Mouse (Mus musculus) stomach, embryonic 16.5 days (tissue): Measurements from ENCODE around the gene Fyb. TPM values are rescaled to one million over a fixed set of nuclear protein-coding genes. Genes with fewer than 3 reads are reported as not detected.
A peak's percentile ranks its signal among the peaks of the same experiment; 100 is the strongest.

Experiments used
- ATAC-seq: fragments of 200-750 bp; cut with Nextera tagmentation; 2 replicates; pipeline ENCODE4 v1.8.0; 2017; ENCODE audit warnings: moderate number of reproducible peaks, moderate TSS enrichment; ENCODE audit not compliant: insufficient read depth, low FRiP score
- H3K27ac ChIP-seq: fragments of 300-500 bp; sonication (generic); 2 replicates; pipeline ENCODE4 v1.5.1; 2014; ENCODE audit warnings: low read length
- H3K27me3 ChIP-seq: fragments of 300-500 bp; sonication (generic); 2 replicates; pipeline ENCODE4 v1.6.1; 2014; ENCODE audit warnings: low read length, control low read depth, mixed read lengths; ENCODE audit not compliant: control insufficient read depth, insufficient read depth
- H3K36me3 ChIP-seq: fragments of 300-500 bp; sonication (generic); 2 replicates; pipeline ENCODE4 v1.6.1; 2014; ENCODE audit warnings: low read length; ENCODE audit not compliant: control insufficient read depth, insufficient read depth
- H3K4me1 ChIP-seq: fragments of 300-500 bp; sonication (generic); 2 replicates; pipeline ENCODE4 v1.6.1; 2014; ENCODE audit warnings: low read length, control low read depth, mixed read lengths; ENCODE audit not compliant: control insufficient read depth, insufficient read depth
- H3K4me2 ChIP-seq: fragments of 300-500 bp; sonication (generic); 2 replicates; pipeline ENCODE4 v1.6.1; 2014; ENCODE audit warnings: low read depth, low read length, mixed read lengths
- H3K4me3 ChIP-seq: fragments of 300-500 bp; sonication (generic); replicated peaks from 2 replicates; pipeline ENCODE4 v1.5.1; 2014; ENCODE audit warnings: mild to moderate bottlenecking, low read length
- H3K9ac ChIP-seq: fragments of 300-500 bp; sonication (generic); 2 replicates; pipeline ENCODE4 v1.6.1; 2014; ENCODE audit warnings: low read length
- H3K9me3 ChIP-seq: fragments of 300-500 bp; sonication (generic); replicated peaks from 2 replicates; pipeline ENCODE4 v1.6.1; 2016; ENCODE audit warnings: low read length, control low read depth; ENCODE audit not compliant: control insufficient read depth
- WGBS: fragments of 180-500 bp; shearing (Covaris S2); extraction: QIAGEN DNeasy Blood & Tissue Kit; methylation state at CpG from one replicate; pipeline ENCODE4 v1.1.7; 2014; 5-methylcytosine and 5-hydroxymethylcytosine counted together
- polyA plus RNA-seq: library from polyadenylated mRNA; unstranded; fragments of >200 nt; fragmentation: Nextera tagmentation; extraction: Ambion mirVana; gene quantifications from 2 replicates; pipeline ENCODE4 v1.2.1, GENCODE M21; 2015

Fyb gene
- polyA plus RNA-seq, 1 experiment from 2014 or later = 13.8 TPM

GRCm38 (mm10) chr15:6556911-6557310 lies 34.3 kb downstream of the Fyb start:
- no peak overlapping the region for H3K9ac ChIP-seq
- 90% methylated on average over 6 of the region's 6 CpGs for WGBS
- H3K27ac ChIP-seq = no peak overlapping the region
- peaks cover 10% of the 10 kb centered on the region; the same call in 1 of the 2 replicates for H3K4me1 ChIP-seq
- H3K27me3 ChIP-seq = no peaks in the 10 kb centered on the region
- H3K36me3 ChIP-seq = no peaks in the 10 kb centered on the region
- H3K4me3 ChIP-seq = no peak overlapping the region
- ATAC-seq = no peak
- H3K9me3 ChIP-seq = no peaks in the 10 kb centered on the region
- no peak overlapping the region for H3K4me2 ChIP-seq

- no peak overlapping the region for H3K27ac ChIP-seq
- H3K36me3 ChIP-seq = no peaks in the 10 kb centered on the region
- H3K4me1 ChIP-seq = peaks cover 10% of the 10 kb centered on the region; the same call in 1 of the 2 replicates
- H3K9ac ChIP-seq = no peak overlapping the region
- no peaks in the 10 kb centered on the region for H3K27me3 ChIP-seq
- H3K9me3 ChIP-seq = no peaks in the 10 kb centered on the region
- no peak for ATAC-seq
- H3K4me2 ChIP-seq = no peak overlapping the region
- 77% methylated on average over 4 of the region's 4 CpGs for WGBS
- no peak overlapping the region for H3K4me3 ChIP-seq
Measured at GRCm38 (mm10) chr15:6557552-6557951, 34.9 kb downstream of the Fyb start.

DNA sequence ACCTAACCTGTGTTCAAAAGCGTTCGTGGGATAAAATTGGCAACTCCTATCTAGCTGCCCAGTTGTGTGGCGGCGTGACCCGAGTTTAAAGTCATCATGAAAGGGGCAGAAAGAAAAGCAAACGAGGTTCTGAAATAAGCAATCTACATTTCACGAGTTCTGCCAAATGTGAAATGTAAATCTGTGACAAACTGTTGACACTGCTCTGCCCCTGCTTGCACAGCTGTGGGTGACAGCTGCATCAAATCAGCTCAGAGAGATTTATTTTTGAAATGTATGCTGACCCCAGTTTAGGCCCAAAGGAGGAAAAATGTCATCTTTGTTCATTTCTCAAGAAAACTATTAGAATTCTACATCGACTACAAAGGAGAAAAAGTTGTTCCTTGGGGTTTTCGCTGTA lies 36.5 kb downstream of the Fyb start:
- WGBS = 22% methylated on average over 9 of the region's 9 CpGs
- Histone ChIP-seq H3K9ac (no peak overlapping the region), H3K9me3 (no peaks in the 10 kb centered on the region), H3K27ac (no peak overlapping the region), H3K4me3 (no peak overlapping the region), H3K27me3 (no peaks in the 10 kb centered on the region), H3K4me2 (no peak overlapping the region), H3K36me3 (no peaks in the 10 kb centered on the region), H3K4me1 (peaks cover 10% of the 10 kb centered on the region; the same call in 1 of the 2 replicates)
- ATAC-seq = no peak; the same call in 1 of the 2 replicates

DNA sequence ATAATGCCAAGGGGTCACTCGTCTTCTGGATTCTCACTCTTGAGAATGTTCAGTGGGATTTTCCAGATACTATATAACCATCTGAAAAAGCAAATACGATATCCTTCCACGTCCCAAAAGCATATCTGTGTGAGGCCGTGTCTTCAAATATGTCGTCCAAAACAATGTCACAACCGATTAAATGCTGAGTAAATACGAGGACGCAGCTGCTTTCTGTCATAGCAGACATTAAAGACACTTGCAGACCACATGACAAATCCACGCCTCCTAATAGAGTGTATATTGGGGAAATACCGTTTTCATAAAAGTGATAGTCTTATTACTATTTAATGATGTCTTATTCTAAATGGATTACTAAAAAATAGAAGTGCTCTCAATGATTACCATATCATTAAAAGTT lies 38.0 kb downstream of the Fyb start:
- peak overlapping the region; percentile 38 for H3K27ac ChIP-seq
- WGBS = 57% methylated on average over 10 of the region's 10 CpGs
- peaks cover 10% of the 10 kb centered on the region; the same call in 1 of the 2 replicates for H3K4me1 ChIP-seq
- no peaks in the 10 kb centered on the region for H3K36me3 ChIP-seq
- no peak overlapping the region for H3K9ac ChIP-seq
- H3K27me3 ChIP-seq = no peaks in the 10 kb centered on the region
- no peaks in the 10 kb centered on the region for H3K9me3 ChIP-seq
- no peak for ATAC-seq
- H3K4me3 ChIP-seq = no peak overlapping the region
- H3K4me2 ChIP-seq = no peak overlapping the region

DNA sequence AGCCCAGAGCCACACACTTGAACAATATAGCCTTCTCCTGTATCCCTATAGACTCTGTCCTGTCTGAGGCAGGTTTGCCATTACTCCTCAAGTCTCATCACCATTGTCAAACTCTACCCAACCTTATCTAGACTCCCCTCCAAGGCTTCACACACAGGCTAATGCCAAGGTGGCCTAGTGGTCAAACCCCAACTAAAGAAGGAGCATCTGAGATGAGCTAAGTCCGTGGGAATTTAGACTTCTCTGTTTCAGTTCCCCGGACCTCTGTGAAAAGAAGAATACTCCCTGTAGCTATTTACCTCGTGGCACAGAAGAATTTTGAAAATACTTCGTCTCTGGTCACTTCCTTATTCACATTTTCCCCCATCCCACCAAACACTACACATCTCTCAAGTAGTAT lies 39.5 kb downstream of the Fyb start:
- no peak overlapping the region for H3K4me2 ChIP-seq
- H3K4me1 ChIP-seq = peaks cover 10% of the 10 kb centered on the region; the same call in 1 of the 2 replicates
- H3K9ac ChIP-seq = no peak overlapping the region
- no peaks in the 10 kb centered on the region for H3K36me3 ChIP-seq
- no peaks in the 10 kb centered on the region for H3K27me3 ChIP-seq
- H3K27ac ChIP-seq = no peak overlapping the region
- H3K4me3 ChIP-seq = no peak overlapping the region
- 87% methylated on average over 4 of the region's 4 CpGs for WGBS
- H3K9me3 ChIP-seq = no peaks in the 10 kb centered on the region
- no peak for ATAC-seq

GRCm38 (mm10) chr15:6562629-6563028 lies 40.0 kb downstream of the Fyb start:
- H3K9ac ChIP-seq = no peak overlapping the region
- no peak overlapping the region for H3K27ac ChIP-seq
- no peak overlapping the region for H3K4me3 ChIP-seq
- peaks cover 10% of the 10 kb centered on the region; the same call in 1 of the 2 replicates for H3K4me1 ChIP-seq
- no peaks in the 10 kb centered on the region for H3K9me3 ChIP-seq
- no peaks in the 10 kb centered on the region for H3K36me3 ChIP-seq
- H3K27me3 ChIP-seq = no peaks in the 10 kb centered on the region
- WGBS = 83% methylated on average over 2 of the region's 2 CpGs
- no peak overlapping the region for H3K4me2 ChIP-seq
- no peak for ATAC-seq

GRCm38 (mm10) chr15:6564977-6565421 lies 42.3 kb downstream of the Fyb start:
- H3K9me3 ChIP-seq = no peaks in the 10 kb centered on the region
- H3K4me3 ChIP-seq = peak overlapping the region; percentile 8
- peak overlapping the region; percentile 37 for H3K4me2 ChIP-seq
- no peaks in the 10 kb centered on the region for H3K36me3 ChIP-seq
- peak overlapping the region; percentile 13; the same call in 1 of the 2 replicates for H3K9ac ChIP-seq
- H3K27me3 ChIP-seq = no peaks in the 10 kb centered on the region
- ATAC-seq = peak; percentile 87
- 0 out of 2 replicates have a peak, but pooled peaks cover 4% of the 10 kb centered on the region for H3K4me1 ChIP-seq
- peak overlapping the region; percentile 21 for H3K27ac ChIP-seq
- WGBS = 16% methylated on average over 11 of the region's 11 CpGs

DNA sequence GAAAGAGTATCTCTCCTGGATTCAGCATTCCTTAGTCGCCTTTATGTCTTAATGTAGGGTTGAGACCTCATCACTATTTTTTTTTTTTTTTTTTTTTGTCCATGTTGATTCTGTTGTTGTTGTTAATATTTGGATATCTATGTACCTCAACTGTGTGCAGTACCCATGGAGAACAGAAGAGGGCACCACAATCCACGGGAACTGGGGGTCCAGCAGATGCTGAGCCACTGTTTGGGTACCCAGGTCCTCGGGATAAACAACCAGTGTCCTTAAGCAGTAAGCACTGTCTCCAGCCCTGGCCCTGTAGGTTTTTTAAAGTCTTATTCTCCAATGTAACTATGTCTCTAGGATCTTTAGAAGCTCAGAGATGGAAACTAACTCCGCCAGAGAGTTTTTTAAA lies 43.2 kb downstream of the Fyb start:
- H3K4me3 ChIP-seq = no peak overlapping the region
- no peak overlapping the region for H3K27ac ChIP-seq
- no peaks in the 10 kb centered on the region for H3K9me3 ChIP-seq
- H3K36me3 ChIP-seq = no peaks in the 10 kb centered on the region
- no peaks in the 10 kb centered on the region for H3K4me1 ChIP-seq
- no peak overlapping the region for H3K9ac ChIP-seq
- ATAC-seq = no peak
- no peaks in the 10 kb centered on the region for H3K27me3 ChIP-seq
- WGBS = 93% methylated on average over 4 of the region's 4 CpGs
- no peak overlapping the region for H3K4me2 ChIP-seq

DNA sequence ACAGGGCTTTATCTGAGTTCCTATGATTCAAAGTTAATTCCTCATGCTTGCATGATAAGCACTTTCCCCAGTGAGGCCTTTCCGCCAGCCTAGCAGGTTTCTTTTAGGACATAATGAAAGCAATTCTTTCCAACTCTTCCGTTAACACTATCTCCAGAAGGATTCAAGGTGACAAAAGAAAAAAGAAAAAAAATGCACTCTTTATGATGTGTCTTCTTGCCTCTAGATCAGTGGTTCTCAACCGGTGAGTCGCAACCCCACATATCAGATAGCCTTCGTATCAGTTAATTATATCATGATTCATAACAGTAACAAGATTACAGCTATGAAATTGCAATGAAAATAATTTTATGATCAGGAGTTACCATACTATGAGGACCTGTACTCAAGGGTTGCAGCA lies 45.3 kb downstream of the Fyb start:
- Histone ChIP-seq H3K27ac (no peak overlapping the region), H3K9me3 (no peaks in the 10 kb centered on the region), H3K36me3 (no peaks in the 10 kb centered on the region), H3K9ac (no peak overlapping the region), H3K27me3 (no peaks in the 10 kb centered on the region), H3K4me2 (no peak overlapping the region), H3K4me3 (no peak overlapping the region), H3K4me1 (no peaks in the 10 kb centered on the region)
- ATAC-seq = no peak
- WGBS = 84% methylated on average over 5 of the region's 5 CpGs
